Mouse (Mus musculus): ENCODE measurements around the gene Chad. TPM values are rescaled to one million over a fixed set of nuclear protein-coding genes. Genes with fewer than 3 reads are reported as not detected.

Gene Chad
- total RNA-seq, 1 experiment: not detected

GRCm38 (mm10) chr11:94533171-94533570, 31.7 kb upstream of the Chad start:
- Histone ChIP-seq H3K4me1 (ENCODE audit: control insufficient read depth in 2 of 2, insufficient read depth in 2 of 2, low read length in 2 of 2, poor library complexity in 1 of 2) (no peaks in the 10 kb centered on the region), H3K9me3 (ENCODE audit: control insufficient read depth, insufficient read depth, low read depth, low read length) (no peaks in the 10 kb centered on the region), H3K9ac (ENCODE audit: insufficient read depth, low read depth, low read length, poor library complexity, severe bottlenecking) (no peak overlapping the region), H3K27ac (ENCODE audit: insufficient read depth, low read depth, low read length, poor library complexity, severe bottlenecking) (no peak overlapping the region), H3K4me3 (ENCODE audit: insufficient read depth in 1 of 2, low read depth in 1 of 2, low read length in 2 of 2, poor library complexity in 1 of 2, severe bottlenecking in 1 of 2) (no peak overlapping the region), H3K36me3 (ENCODE audit: control insufficient read depth, insufficient read depth, low read length, poor library complexity, severe bottlenecking) (no peaks in the 10 kb centered on the region)
- no peak for TF ChIP-seq ZNF384 (IDR thresholded peaks at IDR 0.05; ENCODE audit: low read depth, low read length)
- no peak for TF ChIP-seq HCFC1 (IDR thresholded peaks at IDR 0.05; ENCODE audit: borderline replicate concordance, insufficient read depth, low read length)
- no peak for TF ChIP-seq ZC3H11A (IDR thresholded peaks at IDR 0.05; ENCODE audit: borderline replicate concordance, low read depth, low read length)
- no peak for TF ChIP-seq CHD2 (IDR thresholded peaks at IDR 0.05; ENCODE audit: low read depth, low read length)
- TF ChIP-seq MAFK (IDR thresholded peaks at IDR 0.05; ENCODE audit: insufficient read depth, low read depth, low read length): no peak
- no peak for DNase-seq (ENCODE audit: low read depth, low spot score)
- in situ Hi-C loops (cut with MboI; ENCODE audit: low sequenced_read_pairs in 2 of 2, unreplicated experiment in 2 of 2): no loop called here

GRCm38 (mm10) chr11:94538733-94539292, 26.0 kb upstream of the Chad start:
- no peak overlapping the region for H3K9ac ChIP-seq (ENCODE audit: insufficient read depth, low read depth, low read length, poor library complexity, severe bottlenecking)
- TF ChIP-seq CHD2 (IDR thresholded peaks at IDR 0.05; ENCODE audit: low read depth, low read length) (no peak), HCFC1 (IDR thresholded peaks at IDR 0.05; ENCODE audit: borderline replicate concordance, insufficient read depth, low read length) (no peak)
- no peak for DNase-seq (ENCODE audit: low read depth, low spot score)
- H3K4me1 ChIP-seq (ENCODE audit: control insufficient read depth in 2 of 2, insufficient read depth in 2 of 2, low read length in 2 of 2, poor library complexity in 1 of 2): no peaks in the 10 kb centered on the region
- in situ Hi-C loops (cut with MboI; ENCODE audit: low sequenced_read_pairs in 2 of 2, unreplicated experiment in 2 of 2): no loop called here
- H3K9me3 ChIP-seq (ENCODE audit: control insufficient read depth, insufficient read depth, low read depth, low read length): no peaks in the 10 kb centered on the region
- H3K4me3 ChIP-seq (ENCODE audit: insufficient read depth in 1 of 2, low read depth in 1 of 2, low read length in 2 of 2, poor library complexity in 1 of 2, severe bottlenecking in 1 of 2): no peak overlapping the region
- no peak overlapping the region for H3K27ac ChIP-seq (ENCODE audit: insufficient read depth, low read depth, low read length, poor library complexity, severe bottlenecking)
- no peaks in the 10 kb centered on the region for H3K36me3 ChIP-seq (ENCODE audit: control insufficient read depth, insufficient read depth, low read length, poor library complexity, severe bottlenecking)

DNA sequence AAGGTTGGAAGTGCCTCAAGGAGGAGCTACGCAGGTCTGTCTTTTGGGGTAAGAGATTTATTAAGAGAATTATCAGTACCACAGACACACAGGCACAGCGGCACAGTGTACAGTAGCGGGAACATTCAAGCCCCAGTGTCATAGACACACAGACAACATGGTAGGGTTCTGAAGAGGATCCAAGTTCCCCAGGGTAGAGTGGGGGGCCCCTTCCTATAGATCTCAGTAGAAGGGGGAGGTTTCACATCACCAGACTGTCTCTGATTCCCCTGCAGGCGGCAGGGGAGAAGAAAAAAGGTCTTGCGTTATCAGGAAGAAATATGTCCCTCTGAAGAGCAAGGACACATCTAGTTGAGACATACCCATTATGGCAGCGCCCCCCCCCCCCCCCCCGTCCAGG, 25.1 kb upstream of the Chad start:
- Histone ChIP-seq H3K9ac (ENCODE audit: insufficient read depth, low read depth, low read length, poor library complexity, severe bottlenecking) (no peak overlapping the region), H3K27ac (ENCODE audit: insufficient read depth, low read depth, low read length, poor library complexity, severe bottlenecking) (no peak overlapping the region), H3K36me3 (ENCODE audit: control insufficient read depth, insufficient read depth, low read length, poor library complexity, severe bottlenecking) (no peaks in the 10 kb centered on the region), H3K4me1 (ENCODE audit: control insufficient read depth in 2 of 2, insufficient read depth in 2 of 2, low read length in 2 of 2, poor library complexity in 1 of 2) (no peaks in the 10 kb centered on the region), H3K4me3 (ENCODE audit: insufficient read depth in 1 of 2, low read depth in 1 of 2, low read length in 2 of 2, poor library complexity in 1 of 2, severe bottlenecking in 1 of 2) (no peak overlapping the region), H3K9me3 (ENCODE audit: control insufficient read depth, insufficient read depth, low read depth, low read length) (no peaks in the 10 kb centered on the region)
- in situ Hi-C loops (cut with MboI; ENCODE audit: low sequenced_read_pairs in 2 of 2, unreplicated experiment in 2 of 2): no loop called here
- TF ChIP-seq CHD2 (IDR thresholded peaks at IDR 0.05; ENCODE audit: low read depth, low read length): no peak
- no peak for TF ChIP-seq ZNF384 (IDR thresholded peaks at IDR 0.05; ENCODE audit: low read depth, low read length)
- no peak for TF ChIP-seq ZC3H11A (IDR thresholded peaks at IDR 0.05; ENCODE audit: borderline replicate concordance, low read depth, low read length)
- TF ChIP-seq HCFC1 (IDR thresholded peaks at IDR 0.05; ENCODE audit: borderline replicate concordance, insufficient read depth, low read length): no peak
- TF ChIP-seq MAFK (IDR thresholded peaks at IDR 0.05; ENCODE audit: insufficient read depth, low read depth, low read length): no peak
- no peak for DNase-seq (ENCODE audit: low read depth, low spot score)

DNA sequence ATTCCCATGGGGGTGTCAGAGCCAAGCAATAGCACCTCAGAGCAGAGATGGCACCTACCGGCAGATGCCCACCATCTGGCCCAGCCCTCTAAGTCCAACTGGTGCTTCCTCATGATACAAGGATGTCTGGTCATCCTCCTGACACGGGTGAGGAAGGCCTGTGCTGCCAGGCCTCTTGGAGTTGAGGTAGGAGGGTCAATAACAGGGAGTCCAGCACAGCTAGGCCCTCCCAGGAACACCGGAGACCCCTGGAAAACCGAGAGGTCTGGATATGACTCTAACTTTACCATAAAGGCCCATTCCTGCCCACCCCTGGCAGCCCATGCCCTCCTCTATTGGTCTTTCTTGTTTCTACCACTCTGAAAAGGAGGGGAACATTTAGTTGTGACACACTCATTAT, 22.4 kb upstream of the Chad start:
- Histone ChIP-seq H3K9ac (ENCODE audit: insufficient read depth, low read depth, low read length, poor library complexity, severe bottlenecking) (no peak overlapping the region), H3K27ac (ENCODE audit: insufficient read depth, low read depth, low read length, poor library complexity, severe bottlenecking) (no peak overlapping the region), H3K4me3 (ENCODE audit: insufficient read depth in 1 of 2, low read depth in 1 of 2, low read length in 2 of 2, poor library complexity in 1 of 2, severe bottlenecking in 1 of 2) (no peak overlapping the region), H3K36me3 (ENCODE audit: control insufficient read depth, insufficient read depth, low read length, poor library complexity, severe bottlenecking) (no peaks in the 10 kb centered on the region), H3K9me3 (ENCODE audit: control insufficient read depth, insufficient read depth, low read depth, low read length) (no peaks in the 10 kb centered on the region), H3K4me1 (ENCODE audit: control insufficient read depth in 2 of 2, insufficient read depth in 2 of 2, low read length in 2 of 2, poor library complexity in 1 of 2) (no peaks in the 10 kb centered on the region)
- TF ChIP-seq HCFC1 (IDR thresholded peaks at IDR 0.05; ENCODE audit: borderline replicate concordance, insufficient read depth, low read length): no peak
- TF ChIP-seq MAFK (IDR thresholded peaks at IDR 0.05; ENCODE audit: insufficient read depth, low read depth, low read length): no peak
- in situ Hi-C loops (cut with MboI; ENCODE audit: low sequenced_read_pairs in 2 of 2, unreplicated experiment in 2 of 2): no loop called here
- no peak for DNase-seq (ENCODE audit: low read depth, low spot score)

- no peak for TF ChIP-seq ZNF384 (IDR thresholded peaks at IDR 0.05; ENCODE audit: low read depth, low read length)
- TF ChIP-seq CHD2 (IDR thresholded peaks at IDR 0.05; ENCODE audit: low read depth, low read length): no peak
- TF ChIP-seq ZC3H11A (IDR thresholded peaks at IDR 0.05; ENCODE audit: borderline replicate concordance, low read depth, low read length): no peak
- TF ChIP-seq MAFK (IDR thresholded peaks at IDR 0.05; ENCODE audit: insufficient read depth, low read depth, low read length): no peak
- no peak for TF ChIP-seq HCFC1 (IDR thresholded peaks at IDR 0.05; ENCODE audit: borderline replicate concordance, insufficient read depth, low read length)
- Histone ChIP-seq H3K4me3 (ENCODE audit: insufficient read depth in 1 of 2, low read depth in 1 of 2, low read length in 2 of 2, poor library complexity in 1 of 2, severe bottlenecking in 1 of 2) (no peak overlapping the region), H3K36me3 (ENCODE audit: control insufficient read depth, insufficient read depth, low read length, poor library complexity, severe bottlenecking) (no peaks in the 10 kb centered on the region), H3K9me3 (ENCODE audit: control insufficient read depth, insufficient read depth, low read depth, low read length) (no peaks in the 10 kb centered on the region), H3K27ac (ENCODE audit: insufficient read depth, low read depth, low read length, poor library complexity, severe bottlenecking) (no peak overlapping the region), H3K4me1 (ENCODE audit: control insufficient read depth in 2 of 2, insufficient read depth in 2 of 2, low read length in 2 of 2, poor library complexity in 1 of 2) (peaks cover 0 to 2% of the 10 kb centered on the region in 2 experiments; a peak in 1 of 4 replicates), H3K9ac (ENCODE audit: insufficient read depth, low read depth, low read length, poor library complexity, severe bottlenecking) (no peak overlapping the region)
- no peak for DNase-seq (ENCODE audit: low read depth, low spot score)
- in situ Hi-C loops (cut with MboI; ENCODE audit: low sequenced_read_pairs in 2 of 2, unreplicated experiment in 2 of 2): no loop called here
Observed at GRCm38 (mm10) chr11:94543344-94543743, 21.5 kb upstream of the Chad start.

Measured in ES-E14 (cell line).